Mouse (Mus musculus) midbrain, embryonic 10.5 days (tissue): ENCODE measurements around the gene 2700081O15Rik. TPM values are rescaled to one million over a fixed set of nuclear protein-coding genes. Genes with fewer than 3 reads are reported as not detected.

ENCODE experiments used
- DNase-seq: peaks from one replicate; pipeline ENCODE4 v3.0.0-alpha.2; 2017; ENCODE audit warnings: low spot score
- H3K27ac ChIP-seq: fragments of 300-500 bp; sonication (generic); replicated peaks from 2 replicates; pipeline ENCODE4 v1.5.1; 2016; ENCODE audit warnings: mild to moderate bottlenecking
- H3K27me3 ChIP-seq: fragments of 300-500 bp; sonication (generic); 2 replicates; pipeline ENCODE4 v1.6.1; 2016; ENCODE audit warnings: low read depth, mild to moderate bottlenecking; ENCODE audit not compliant: poor library complexity, severe bottlenecking
- H3K36me3 ChIP-seq: fragments of 300-500 bp; sonication (generic); 2 replicates; pipeline ENCODE4 v1.6.1; 2016; ENCODE audit warnings: mild to moderate bottlenecking, moderate library complexity
- H3K4me1 ChIP-seq: fragments of 300-500 bp; sonication (generic); 2 replicates; pipeline ENCODE4 v1.6.1; 2016
- H3K4me3 ChIP-seq: fragments of 300-500 bp; sonication (generic); 2 replicates; pipeline ENCODE4 v1.5.1; 2016; ENCODE audit warnings: mild to moderate bottlenecking, moderate library complexity
- H3K9me3 ChIP-seq: fragments of 300-500 bp; sonication (generic); replicated peaks from 2 replicates; pipeline ENCODE4 v1.6.1; 2016; ENCODE audit warnings: mild to moderate bottlenecking
- WGBS: fragments of 180-500 bp; shearing (Covaris S2); methylation state at CpG from one replicate; pipeline ENCODE4 v1.1.7; 2016; 5-methylcytosine and 5-hydroxymethylcytosine counted together
- polyA plus RNA-seq: library from polyadenylated mRNA; unstranded; fragments of >200 nt; fragmentation: Nextera tagmentation; extraction: Ambion mirVana; gene quantifications from 2 replicates; pipeline ENCODE4 v1.2.1, GENCODE M21; 2016

The 2700081O15Rik gene
- polyA plus RNA-seq, 1 experiment from 2014 or later, result 5.7 TPM

- WGBS, result 79% methylated on average over 11 of the region's 11 CpGs
- Histone ChIP-seq H3K4me3 (no peak overlapping the region), H3K27me3 (peaks cover 17% of the 10 kb centered on the region), H3K27ac (no peak overlapping the region), H3K4me1 (no peaks in the 10 kb centered on the region), H3K9me3 (no peaks in the 10 kb centered on the region), H3K36me3 (no peaks in the 10 kb centered on the region)
- no peak for DNase-seq
Observed at GRCm38 (mm10) chr19:7400635-7401034, 16.8 kb upstream of the 2700081O15Rik start.

DNA sequence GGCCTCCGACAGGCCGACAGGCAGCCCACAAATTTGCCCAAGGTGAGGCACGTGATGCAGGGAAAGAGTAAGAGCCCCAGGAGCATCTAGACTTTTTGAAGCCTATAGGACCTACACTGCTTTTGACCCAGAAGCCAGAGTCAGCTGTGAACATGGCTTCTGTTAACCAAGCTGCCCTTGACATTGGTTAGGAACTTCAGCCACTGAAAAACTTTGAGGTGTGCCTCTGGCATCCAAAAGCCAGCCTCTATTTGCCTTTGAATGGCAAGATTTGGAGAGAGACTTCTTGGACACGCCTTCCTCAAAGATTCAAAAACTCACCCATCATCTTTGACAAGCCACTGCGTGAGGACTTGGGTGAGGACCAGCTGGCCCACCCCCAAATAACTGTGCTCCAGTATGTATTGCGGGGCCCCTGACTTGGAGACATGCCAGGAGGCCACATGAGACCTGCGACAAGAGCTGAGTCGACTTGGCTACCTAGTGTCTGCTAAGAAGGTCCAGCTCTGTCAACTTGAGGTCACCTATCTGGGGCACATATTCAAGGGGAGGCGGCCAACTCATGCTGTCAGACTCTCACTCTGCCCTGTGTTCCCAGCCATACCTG is 12.7 kb upstream of the 2700081O15Rik start:
- Histone ChIP-seq H3K4me1 (no peaks in the 10 kb centered on the region), H3K27ac (no peak overlapping the region), H3K9me3 (no peaks in the 10 kb centered on the region), H3K36me3 (no peaks in the 10 kb centered on the region), H3K4me3 (no peak overlapping the region), H3K27me3 (peaks cover 9% of the 10 kb centered on the region)
- no peak for DNase-seq
- WGBS, result 89% methylated on average over 9 of the region's 9 CpGs

- Histone ChIP-seq H3K36me3 (no peaks in the 10 kb centered on the region), H3K27me3 (peaks cover 16% of the 10 kb centered on the region), H3K27ac (no peak overlapping the region), H3K4me3 (no peak overlapping the region), H3K4me1 (peaks cover 14% of the 10 kb centered on the region), H3K9me3 (no peaks in the 10 kb centered on the region)
- DNase-seq, result no peak
- 52% methylated on average over 2 of the region's 2 CpGs for WGBS
Observed at GRCm38 (mm10) chr19:7412361-7412760, 5.1 kb upstream of the 2700081O15Rik start.

- Histone ChIP-seq H3K4me3 (peak overlapping the region; percentile 90), H3K9me3 (no peaks in the 10 kb centered on the region), H3K27me3 (peaks cover 31% of the 10 kb centered on the region), H3K4me1 (peaks cover 40% of the 10 kb centered on the region), H3K27ac (peak overlapping the region; percentile 99), H3K36me3 (peaks cover 18% of the 10 kb centered on the region)
- 34% methylated on average over 22 of the region's 22 CpGs for WGBS
- no peak for DNase-seq
Observed at GRCm38 (mm10) chr19:7415916-7416833, 1.2 kb upstream of the 2700081O15Rik start.

DNA sequence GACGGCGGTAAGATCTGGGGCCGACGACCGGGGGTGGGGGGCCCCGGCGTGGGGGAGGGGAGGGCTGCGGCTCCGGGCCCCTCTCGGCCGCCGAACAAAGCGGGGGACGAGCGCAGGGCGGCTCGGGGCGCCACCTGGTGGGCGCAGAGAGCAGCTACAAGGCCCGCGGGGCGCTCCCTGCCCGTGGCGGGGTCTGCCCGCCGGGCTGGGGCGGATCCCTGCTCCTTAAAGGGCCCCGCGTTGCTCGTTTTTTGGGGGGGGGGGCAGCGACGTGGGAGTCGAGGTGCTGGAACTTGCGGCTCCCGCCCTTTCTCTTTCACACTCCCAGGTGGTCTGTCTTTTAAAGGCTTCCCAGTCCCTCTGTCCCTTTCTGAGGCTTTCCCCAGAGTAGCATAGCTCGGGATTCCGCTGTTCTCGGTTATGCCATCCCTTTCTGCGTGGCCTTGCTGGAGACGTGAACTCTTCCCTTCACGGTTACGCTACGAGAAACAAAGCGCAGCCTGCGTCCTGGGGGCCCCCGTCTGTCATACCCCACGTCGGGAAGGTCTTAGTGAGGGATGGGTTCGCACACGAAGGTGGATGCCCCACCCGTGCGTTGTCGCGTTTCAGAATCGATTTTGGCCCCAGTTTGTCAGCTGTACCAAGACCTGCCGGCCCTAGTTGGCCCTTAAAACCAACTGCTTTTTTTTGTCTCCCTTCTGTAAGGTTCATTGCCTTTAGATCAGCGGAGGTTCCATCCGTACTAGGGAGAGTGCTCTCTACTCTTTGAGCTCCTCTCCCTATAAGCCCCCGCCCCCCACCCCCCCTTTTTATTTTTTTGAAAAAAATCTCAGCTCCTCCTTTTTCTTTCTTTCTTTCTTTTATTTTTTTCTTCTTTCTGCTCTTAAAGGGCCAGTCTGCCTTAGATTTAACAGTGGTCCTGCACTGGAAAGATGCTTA is 755 bp downstream of the 2700081O15Rik start:
- peak; percentile 85 for DNase-seq
- peaks cover 60% of the 10 kb centered on the region for H3K4me1 ChIP-seq
- under 1% methylated on average over 49 of the region's 59 CpGs for WGBS

DNA sequence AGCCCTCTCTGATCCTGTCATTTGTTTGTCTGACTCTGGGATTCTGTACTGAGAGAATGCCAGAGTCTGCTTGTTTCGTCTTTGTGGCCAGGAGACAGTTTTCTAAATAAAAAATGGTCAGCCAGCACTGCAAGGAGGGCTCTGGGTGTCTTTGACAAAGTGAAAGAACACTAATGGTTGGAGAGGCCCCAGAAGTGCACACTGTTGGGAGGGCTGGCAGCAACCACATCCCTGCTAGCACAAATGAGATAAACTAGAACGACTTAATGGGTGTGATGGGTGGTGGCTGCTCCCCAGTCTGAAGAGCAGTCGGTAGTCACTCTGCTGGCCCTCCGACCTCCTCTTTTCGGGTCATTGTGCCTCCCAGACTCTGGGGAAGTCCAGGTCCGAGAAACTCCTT is 1.7 kb downstream of the 2700081O15Rik start:
- Histone ChIP-seq H3K27ac (peak overlapping the region; percentile 99), H3K36me3 (peaks cover 48% of the 10 kb centered on the region), H3K4me3 (peak overlapping the region; percentile 90), H3K9me3 (no peaks in the 10 kb centered on the region), H3K4me1 (peaks cover 69% of the 10 kb centered on the region), H3K27me3 (peaks cover 57% of the 10 kb centered on the region)
- WGBS, result 43% methylated on average over 6 of the region's 6 CpGs
- no peak for DNase-seq

More for the DNA sequence above, 755 bp downstream of the 2700081O15Rik start:
- Histone ChIP-seq H3K27me3 (peaks cover 50% of the 10 kb centered on the region), H3K36me3 (peaks cover 39% of the 10 kb centered on the region), H3K9me3 (no peaks in the 10 kb centered on the region), H3K27ac (peak overlapping the region; percentile 99), H3K4me3 (peak overlapping the region; percentile 90)

DNA sequence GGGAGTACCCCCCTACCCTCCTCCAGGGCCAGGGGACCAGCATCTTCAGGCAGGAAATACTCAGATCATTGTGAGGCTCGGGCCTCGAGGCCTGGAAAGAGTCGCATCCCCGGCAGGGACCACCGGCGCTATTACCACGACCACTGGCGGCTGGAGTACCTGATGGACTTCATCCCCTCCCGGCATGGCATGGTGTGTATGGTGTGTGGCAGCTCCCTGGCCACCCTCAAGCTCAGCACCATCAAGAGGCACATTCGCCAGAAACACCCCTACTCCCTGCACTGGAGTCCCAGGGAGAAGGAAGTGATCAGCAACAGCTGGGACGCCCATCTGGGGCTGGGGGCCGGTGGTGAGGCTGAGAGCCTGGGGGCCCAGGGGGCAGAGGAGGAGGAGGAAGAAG is 2.7 kb downstream of the 2700081O15Rik start:
- WGBS, result 70% methylated on average over 12 of the region's 12 CpGs
- no peaks in the 10 kb centered on the region for H3K9me3 ChIP-seq
- peak overlapping the region; percentile 99 for H3K27ac ChIP-seq
- H3K36me3 ChIP-seq, result peaks cover 58% of the 10 kb centered on the region
- peaks cover 54% of the 10 kb centered on the region for H3K27me3 ChIP-seq
- no peak for DNase-seq
- H3K4me3 ChIP-seq, result peak overlapping the region; percentile 90
- peaks cover 75% of the 10 kb centered on the region for H3K4me1 ChIP-seq

- DNase-seq, result peak; percentile 38
- WGBS, result 49% methylated on average over 27 of the region's 27 CpGs
- peaks cover 71% of the 10 kb centered on the region for H3K4me1 ChIP-seq
- peaks cover 66% of the 10 kb centered on the region for H3K36me3 ChIP-seq
- no peaks in the 10 kb centered on the region for H3K9me3 ChIP-seq
- H3K4me3 ChIP-seq, result peak overlapping the region; percentile 90
- peaks cover 45% of the 10 kb centered on the region for H3K27me3 ChIP-seq
- H3K27ac ChIP-seq, result peak overlapping the region; percentile 78
Observed at GRCm38 (mm10) chr19:7420841-7421601, 3.6 kb downstream of the 2700081O15Rik start.

- Histone ChIP-seq H3K4me3 (peak overlapping the region; percentile 90), H3K9me3 (no peaks in the 10 kb centered on the region), H3K27me3 (peaks cover 41% of the 10 kb centered on the region), H3K36me3 (peaks cover 75% of the 10 kb centered on the region), H3K27ac (peak overlapping the region; percentile 78), H3K4me1 (peaks cover 62% of the 10 kb centered on the region)
- WGBS, result 6% methylated on average over 48 of the region's 48 CpGs
- peak; percentile 85 for DNase-seq
Observed at GRCm38 (mm10) chr19:7421602-7422591, 4.5 kb downstream of the 2700081O15Rik start.

DNA sequence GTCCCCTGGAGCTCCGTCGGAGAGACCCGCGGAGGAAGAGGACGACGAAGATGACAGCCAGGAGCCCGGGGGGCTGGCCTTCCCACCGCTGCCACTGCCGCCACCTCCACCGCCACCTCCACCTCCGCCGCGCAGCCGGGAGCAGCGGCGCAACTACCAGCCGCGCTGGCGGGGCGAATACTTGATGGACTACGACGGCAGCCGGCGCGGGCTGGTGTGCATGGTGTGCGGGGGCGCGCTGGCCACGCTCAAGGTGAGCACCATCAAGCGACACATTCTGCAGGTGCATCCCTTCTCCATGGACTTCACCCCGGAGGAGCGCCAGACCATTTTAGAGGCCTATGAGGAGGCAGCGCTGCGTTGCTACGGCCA is 5.2 kb downstream of the 2700081O15Rik start:
- no peak for DNase-seq
- Histone ChIP-seq H3K27me3 (peaks cover 41% of the 10 kb centered on the region), H3K27ac (peak overlapping the region; percentile 78), H3K9me3 (no peaks in the 10 kb centered on the region), H3K4me1 (peaks cover 62% of the 10 kb centered on the region), H3K4me3 (peak overlapping the region; percentile 90), H3K36me3 (peaks cover 83% of the 10 kb centered on the region)
- 5% methylated on average over 35 of the region's 35 CpGs for WGBS
